Mouse (Mus musculus): ENCODE data around the gene 6030452D12Rik.

6030452D12Rik gene

DNA sequence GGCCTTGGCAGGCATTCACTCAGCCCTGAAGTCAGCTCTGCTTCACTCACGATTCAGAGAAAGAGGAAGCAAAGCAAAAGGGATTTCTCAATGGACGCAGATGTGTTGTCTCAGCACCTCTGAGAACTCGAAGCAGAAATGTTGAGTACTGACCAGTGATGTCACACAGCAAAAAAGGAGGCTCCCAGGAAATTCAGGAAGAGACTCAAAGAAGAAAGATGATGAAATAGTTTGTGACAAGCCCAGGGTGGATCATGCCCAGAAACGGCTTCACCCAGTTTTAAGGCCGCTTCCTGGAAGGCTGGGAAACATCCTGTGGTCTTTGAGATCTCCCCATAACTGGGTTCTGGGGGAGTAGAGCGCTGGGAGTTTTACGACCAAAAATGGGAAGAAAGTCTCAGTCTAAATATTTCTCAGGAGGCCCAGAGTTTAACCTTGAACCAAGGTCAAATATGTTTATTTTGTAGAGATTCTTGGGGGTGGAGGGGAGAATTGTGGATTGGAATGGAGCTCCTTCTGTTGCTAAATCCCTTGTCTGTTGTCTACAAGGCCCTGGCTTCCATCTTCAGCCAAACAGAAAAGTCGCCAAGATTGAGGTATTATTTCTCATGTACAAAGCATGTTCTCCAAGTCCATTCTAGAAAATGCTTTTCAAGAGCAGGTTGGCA is at the start of gene 6030452D12Rik:
Gene 6030452D12Rik, plus strand, starts transcription at position 505 of the 668 bp plus-strand sequence.
- peak; percentile 32 for DNase-seq

GRCm38 (mm10) chr8:106451301-106452085 is 48.8 kb upstream of the 6030452D12Rik start:
- no peak for DNase-seq

GRCm38 (mm10) chr8:106452701-106453481 is 47.4 kb upstream of the 6030452D12Rik start:
- no peak for DNase-seq

DNA sequence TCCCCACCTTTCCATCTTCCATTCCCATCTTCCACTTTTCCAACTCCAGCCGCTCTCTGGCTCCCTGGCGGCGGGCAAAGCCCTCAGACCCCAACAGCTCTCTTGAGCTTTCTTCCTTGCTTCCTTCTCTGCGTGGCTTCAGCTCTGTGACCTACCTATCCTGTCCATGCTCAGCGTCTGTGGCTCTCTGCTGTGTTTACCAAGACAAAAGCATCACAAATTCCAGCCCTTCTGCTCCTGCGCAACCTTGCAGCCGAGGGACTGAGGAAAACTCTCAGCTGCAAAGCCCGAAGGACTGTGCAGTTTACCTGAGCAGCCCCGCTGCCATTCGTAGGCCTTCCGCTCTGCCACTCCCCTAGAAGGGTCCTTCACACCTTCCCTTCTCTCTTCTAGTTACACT is 46.3 kb upstream of the 6030452D12Rik start:
- DNase-seq: no peak

DNA sequence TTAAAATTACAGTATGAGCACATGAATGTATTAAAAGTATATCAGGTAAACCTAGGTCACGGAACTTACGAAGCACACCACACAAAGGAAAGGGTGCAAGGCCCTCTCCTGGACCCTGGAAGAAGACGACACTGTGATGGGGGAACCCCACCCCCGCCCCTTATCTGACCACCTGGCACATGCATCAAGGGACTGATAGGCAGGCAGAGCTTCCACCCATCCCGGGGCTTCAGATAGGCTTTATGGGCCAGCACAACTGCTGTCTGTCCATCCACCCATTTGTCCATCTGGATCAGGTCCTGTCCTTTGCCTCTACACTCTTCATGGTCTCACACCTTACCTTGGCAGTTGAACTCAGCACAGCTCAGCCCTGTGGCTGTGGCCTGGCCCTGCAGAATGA is 38.2 kb upstream of the 6030452D12Rik start:
- no peak for DNase-seq

DNA sequence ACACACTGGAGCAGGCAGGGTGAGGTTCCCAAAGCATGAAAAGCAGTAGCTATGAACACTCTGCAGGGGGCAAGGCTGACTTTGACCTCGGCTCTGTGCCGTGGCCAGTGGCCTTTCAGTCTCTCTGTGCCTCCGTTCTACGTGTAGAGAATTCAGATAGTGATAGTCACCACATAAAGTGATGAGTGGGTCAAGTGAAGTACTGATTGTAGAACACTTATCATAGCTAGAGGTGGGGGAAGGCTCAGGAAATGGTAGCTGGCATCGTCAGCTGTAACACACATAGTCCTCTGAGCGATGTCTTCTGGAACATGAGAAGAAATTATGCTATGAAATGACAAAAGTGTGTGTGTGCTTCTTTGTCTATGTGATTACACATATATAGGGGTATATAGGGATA is 36.5 kb upstream of the 6030452D12Rik start:
- no peak for DNase-seq

DNA sequence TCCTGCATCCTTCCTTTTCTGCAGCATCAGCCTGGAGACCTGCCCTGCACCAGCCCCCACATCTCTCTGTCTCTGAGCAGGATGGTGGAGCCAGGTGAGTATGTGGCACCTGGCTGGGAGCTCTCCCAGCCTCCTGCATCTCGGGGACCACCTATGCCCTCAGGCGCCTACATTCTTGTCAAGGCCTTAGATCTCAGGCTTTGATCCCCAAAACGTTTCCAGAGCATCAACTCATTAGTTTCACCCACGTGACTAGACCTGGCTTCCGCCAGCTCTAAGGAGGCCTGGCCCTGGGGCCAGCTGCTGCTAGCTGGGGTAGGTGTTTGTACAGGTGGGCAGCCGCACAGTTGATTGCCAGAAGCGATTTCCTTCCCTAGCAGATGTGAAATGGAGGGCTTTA is 30.8 kb upstream of the 6030452D12Rik start:
- DNase-seq: no peak

- DNase-seq: no peak
Measured at GRCm38 (mm10) chr8:106474001-106474400, 26.3 kb upstream of the 6030452D12Rik start.

GRCm38 (mm10) chr8:106504241-106504640 is 3.9 kb downstream of the 6030452D12Rik start:
- DNase-seq: no peak

- DNase-seq: no peak
Measured at GRCm38 (mm10) chr8:106505328-106505965, 5.1 kb downstream of the 6030452D12Rik start.

DNA sequence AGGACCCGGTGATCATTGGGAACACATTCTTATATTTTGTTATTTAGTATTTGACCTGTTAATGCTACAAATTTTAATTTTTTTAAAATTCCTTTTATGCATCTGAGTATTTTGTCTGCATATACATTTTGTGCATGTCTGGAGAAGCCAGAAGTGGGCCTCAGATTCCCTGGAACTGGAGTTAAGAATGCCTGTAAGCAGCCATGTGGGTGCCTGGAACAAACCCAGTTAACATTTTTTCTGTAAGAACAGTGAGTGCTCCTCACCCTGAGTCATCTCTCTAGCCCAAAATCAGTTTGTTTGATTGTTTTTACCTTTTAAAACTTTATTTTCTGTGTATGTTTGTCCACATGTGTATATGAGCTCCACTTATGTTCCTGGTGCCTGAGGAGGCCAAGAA is 5.8 kb downstream of the 6030452D12Rik start:
- DNase-seq: no peak

GRCm38 (mm10) chr8:106507761-106508331 is 7.5 kb downstream of the 6030452D12Rik start:
- peak; percentile 75 for DNase-seq

GRCm38 (mm10) chr8:106508456-106508855 is 8.1 kb downstream of the 6030452D12Rik start:
- DNase-seq: no peak

- no peak for DNase-seq
Measured at GRCm38 (mm10) chr8:106509079-106509780, 8.9 kb downstream of the 6030452D12Rik start.

DNA sequence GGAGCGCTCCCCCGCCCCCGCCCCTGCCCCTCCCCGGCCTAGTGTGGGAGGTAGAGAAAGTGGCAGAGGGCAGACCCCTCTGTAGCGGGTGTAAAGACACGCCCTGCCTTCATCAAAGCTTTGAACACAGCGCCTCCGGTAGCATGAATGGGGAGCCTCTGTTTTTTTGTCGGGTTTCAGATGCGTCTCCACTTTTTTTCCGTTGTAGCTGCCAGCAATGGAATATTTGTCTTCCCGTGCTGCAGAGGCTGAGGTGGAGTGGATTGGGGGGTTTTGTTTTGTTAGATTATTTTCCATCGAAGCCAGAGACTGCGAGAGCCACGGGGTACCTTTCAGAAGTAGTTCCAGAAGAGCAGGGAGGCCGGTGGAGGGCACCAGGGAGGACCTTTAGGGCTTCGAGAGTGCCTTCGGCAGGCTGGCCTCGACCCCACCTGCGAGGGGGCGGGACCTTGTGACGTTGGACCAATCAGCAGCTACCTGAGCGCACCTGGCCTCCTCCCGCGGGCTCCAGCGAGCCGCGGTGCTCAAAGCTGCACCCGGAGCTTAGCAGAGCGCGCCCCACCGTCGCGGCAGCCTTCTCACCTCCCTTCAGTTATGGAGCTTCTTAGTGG is 10.1 kb downstream of the 6030452D12Rik start, which contains the start of gene Cdh3:
Gene Cdh3, plus strand, starts transcription at position 527 of the 611 bp plus-strand sequence.
- DNase-seq: peak; percentile 78

DNA sequence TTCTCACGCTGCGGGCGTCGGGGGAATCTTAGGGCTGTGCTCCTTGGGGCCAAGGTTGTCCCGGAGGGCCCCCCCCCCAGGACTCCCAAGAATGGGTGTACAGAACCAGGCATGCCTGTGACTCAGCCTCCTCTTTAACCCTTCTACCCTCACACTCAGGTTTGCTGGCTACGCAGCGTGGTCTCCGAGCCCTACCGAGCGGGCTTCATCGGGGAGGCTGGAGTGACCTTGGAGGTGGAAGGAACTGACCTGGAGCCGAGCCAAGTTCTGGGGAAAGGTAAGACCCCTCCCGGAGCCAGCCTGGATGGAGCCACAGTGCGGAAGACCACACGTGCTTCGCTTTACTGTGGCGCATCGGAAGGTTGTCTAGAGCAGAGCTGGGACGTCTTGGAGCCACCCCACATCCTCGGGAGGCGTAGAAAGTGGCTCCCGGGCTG is 10.8 kb downstream of the 6030452D12Rik start:
- DNase-seq: peak; percentile 12

DNA sequence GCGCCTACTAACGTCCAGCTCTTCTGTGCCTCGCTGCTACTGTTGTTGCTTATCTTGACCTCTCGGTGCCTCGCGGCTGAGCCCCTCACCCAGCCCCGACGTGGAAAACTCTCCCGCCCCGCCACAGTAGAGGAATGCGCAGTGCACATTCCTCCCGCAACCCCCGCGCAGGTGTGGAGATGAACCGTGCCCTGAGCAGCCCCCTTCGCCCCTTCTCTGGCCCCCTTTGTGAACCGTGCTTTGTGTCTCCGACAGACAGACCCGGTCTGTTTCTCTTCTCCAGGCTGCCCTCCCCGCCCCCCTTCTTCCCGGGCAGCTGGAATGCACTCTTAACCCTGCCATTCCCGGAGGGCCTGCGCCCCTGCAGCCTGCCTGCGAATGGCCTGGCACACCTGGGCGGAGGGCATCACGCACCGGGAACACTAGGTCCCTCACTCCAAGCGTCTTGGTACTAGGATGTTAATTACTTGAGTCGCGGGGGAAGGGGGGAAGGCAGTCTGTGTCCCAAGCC is 11.3 kb downstream of the 6030452D12Rik start:
- DNase-seq: peak; percentile 46

DNA sequence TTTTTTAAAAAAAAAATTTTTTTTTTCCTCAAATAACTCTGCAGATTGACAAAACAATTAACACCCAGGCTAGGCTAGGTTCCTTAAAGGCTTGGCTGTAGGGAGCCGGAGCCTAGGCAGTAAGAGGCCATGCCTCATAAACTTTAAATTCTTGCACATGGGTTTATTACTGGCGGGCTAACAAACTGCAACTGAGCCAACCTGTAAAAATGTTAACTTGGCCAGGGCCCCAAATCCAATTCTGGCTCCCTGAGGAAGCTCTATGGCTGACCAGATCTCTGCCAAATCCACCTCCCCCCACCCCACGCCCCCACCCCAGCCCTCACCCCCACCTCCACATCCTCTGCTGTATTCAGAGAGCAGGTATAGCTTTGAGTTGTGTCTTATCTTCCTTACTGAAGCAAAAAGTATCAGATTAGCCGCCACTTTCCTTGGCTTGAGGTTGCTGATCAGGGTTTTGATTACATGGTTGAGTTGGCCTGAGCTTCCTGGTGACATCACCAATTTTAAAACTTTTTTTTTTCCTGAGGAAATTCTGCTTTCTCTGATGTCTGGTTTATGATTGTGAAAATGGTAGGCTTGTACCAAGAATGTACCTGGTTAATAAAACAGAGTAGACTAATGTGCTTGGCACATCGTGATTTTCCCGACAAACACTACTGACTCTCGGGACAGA is 12.3 kb downstream of the 6030452D12Rik start:
- DNase-seq: no peak

DNA sequence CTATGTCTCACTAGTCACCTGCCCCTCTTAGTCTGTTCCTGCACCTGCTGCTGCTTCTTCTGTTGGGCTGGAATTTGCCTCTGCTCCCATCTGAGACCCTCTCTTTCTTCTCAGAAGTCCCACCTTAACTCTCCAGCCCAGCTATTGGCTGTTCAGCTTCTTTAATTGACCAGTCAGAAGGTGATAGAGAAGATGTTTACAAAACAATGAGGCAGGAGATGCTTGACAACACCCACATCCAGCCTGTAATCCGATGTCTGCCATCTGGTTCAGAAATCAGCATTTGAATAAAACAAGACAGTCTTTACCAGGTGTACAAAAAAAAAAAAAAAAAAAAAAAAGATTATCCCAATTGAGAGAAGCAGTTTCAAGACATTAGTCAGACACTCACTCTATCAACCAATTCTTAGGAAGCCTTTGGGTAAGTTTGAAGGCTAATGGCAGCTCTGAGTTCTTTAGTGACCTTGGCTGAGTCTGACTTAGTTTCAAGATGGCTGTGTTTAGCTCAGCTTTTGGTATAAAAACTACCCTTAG is 15.7 kb downstream of the 6030452D12Rik start:
- DNase-seq: no peak

- DNase-seq: no peak
Measured at GRCm38 (mm10) chr8:106516581-106516980, 16.3 kb downstream of the 6030452D12Rik start.
